Mouse (Mus musculus): ENCODE data around the gene Psme2.
A peak's percentile ranks its signal among the peaks of the same experiment; 100 is the strongest.

Gene Psme2

DNA sequence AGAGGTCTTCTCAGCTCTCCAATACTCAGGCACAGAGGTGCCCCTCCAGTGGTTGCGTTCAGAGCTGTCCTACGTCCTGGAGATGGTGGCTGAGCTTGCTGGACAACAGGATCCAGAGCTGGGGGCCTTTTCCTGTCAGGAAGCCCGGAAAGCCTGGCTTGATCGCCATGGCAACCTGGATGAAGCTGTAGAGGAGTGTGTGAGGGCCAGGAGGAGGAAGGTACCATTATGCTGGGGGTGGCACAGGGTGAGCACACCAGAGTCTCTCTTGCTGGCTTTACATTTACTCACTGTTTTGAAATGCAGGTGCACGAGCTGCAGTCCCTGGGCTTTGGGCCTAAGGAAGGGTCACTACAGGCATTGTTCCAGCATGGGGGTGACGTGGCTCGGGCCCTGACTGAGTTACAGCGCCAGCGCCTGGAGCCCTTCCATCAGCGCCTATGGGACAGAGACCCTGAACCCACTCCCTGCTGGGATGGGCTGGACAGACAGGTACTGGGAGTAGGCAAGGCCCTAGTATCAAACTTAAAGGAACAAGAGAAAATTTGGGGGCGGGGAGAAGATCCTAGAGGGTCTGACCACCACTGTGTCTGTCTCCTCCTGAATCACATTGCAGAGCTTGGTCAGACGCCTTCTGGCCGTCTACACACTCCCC lies 5.2 kb upstream of the Psme2 start:
- DNase-seq (ENCODE audit: low read depth, low spot score) = no peak

DNA sequence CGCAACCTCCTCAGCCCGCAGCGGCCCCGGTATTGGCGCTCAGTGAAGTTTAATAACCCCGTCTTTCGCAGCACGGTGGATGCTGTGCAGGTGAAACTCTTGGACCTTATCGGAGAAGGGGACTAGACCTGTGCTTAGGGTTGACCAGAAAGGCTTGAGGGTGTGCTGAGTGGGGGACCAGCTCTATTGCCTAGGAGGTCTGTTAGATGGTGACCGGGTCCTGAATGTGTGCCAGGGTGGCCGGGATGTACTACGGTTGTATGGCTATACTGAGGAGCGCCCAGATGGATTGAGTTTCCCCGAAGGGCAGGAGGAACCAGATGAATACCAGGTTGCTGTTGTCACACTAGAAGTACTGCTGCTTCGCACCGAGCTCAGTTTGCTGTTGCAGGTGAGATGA lies 1.3 kb upstream of the Psme2 start:
- no peak for DNase-seq (ENCODE audit: low read depth, low spot score)

DNA sequence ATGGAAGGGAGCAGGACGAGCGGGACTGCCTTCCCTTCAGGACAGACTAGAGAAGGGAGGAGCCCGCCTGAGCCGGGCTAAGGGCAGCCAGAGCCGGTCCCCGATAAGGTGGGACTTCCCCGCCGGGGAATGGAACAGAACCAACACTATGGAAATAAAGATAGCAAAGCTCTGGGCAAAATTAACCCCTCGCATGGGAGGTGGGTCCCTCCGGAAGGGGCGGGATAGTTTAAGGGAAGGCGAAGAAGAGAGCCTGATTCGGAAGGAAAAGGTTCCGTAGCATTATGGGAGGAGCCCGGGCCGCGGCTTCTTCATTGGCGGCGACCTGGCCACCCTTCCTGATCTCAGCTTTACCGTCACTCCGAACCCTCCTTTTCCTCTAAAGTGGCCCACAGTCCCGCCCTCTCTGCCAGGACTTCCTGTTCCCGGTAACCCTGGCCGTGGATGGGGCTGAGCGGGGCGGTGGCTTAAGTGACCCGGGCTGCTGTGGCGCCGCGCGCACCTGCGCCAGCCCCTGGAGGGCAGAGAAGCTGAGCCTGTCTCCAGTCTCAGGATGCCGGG lies 498 bp upstream of the Psme2 start, which contains the start of gene Rnf31:
Rnf31 (plus strand) TSS at position 378 of the 561 bp plus-strand sequence.
- DNase-seq (ENCODE audit: low read depth, low spot score) = peak; percentile 92

DNA sequence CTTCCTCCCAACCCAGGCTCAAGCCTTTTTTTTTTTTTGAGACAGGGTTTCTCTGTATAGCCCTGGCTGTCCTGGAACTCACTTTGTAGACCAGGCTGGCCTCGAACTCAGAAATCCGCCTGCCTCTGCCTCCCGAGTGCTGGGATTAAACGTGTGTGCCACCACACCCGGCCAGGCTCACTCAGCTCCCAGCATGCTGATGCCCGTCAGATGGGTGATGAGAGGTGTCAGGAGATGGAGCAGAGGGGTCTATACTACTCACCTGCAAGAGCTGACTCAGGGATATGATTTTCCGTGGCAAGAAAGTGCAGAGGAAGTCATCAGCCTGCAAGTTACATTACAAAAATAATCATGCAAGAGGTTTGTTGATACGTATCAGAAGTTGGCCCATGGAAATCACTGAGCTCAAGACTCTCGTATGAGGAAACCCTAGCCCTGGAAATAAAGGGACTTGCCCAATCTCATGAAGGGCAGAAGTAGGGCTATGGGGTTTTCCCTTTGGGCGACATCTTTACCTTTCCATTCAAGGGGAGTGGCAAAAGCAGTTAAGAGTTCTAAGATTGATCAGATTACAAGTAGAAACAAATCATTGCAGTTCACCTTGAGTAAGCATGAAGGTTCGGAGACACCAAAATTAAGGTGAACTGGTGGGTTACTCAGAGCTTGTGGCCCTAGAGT lies 1.0 kb downstream of the Psme2 start:
- no peak for DNase-seq (ENCODE audit: low read depth, low spot score)

DNA sequence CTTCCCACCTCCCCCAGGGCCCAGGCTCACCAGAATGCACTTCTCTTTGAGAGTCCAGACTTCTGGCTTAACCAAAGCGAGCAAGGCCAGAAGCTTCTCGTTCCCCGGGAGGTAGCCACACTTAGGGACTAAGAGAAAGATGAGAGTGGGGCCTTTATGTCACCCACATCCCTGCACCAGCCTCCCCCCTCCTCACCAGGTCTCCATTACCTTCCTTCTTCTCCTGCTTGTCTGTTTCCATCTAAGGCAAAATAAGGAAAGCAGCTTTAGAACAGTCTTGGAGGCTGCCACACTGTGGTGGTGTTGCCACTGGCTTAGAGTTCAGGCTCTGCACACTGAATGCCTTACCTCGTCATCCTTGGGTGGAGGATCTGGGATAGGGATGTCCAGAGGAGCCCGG lies 1.6 kb downstream of the Psme2 start:
- no peak for DNase-seq (ENCODE audit: low read depth, low spot score)

DNA sequence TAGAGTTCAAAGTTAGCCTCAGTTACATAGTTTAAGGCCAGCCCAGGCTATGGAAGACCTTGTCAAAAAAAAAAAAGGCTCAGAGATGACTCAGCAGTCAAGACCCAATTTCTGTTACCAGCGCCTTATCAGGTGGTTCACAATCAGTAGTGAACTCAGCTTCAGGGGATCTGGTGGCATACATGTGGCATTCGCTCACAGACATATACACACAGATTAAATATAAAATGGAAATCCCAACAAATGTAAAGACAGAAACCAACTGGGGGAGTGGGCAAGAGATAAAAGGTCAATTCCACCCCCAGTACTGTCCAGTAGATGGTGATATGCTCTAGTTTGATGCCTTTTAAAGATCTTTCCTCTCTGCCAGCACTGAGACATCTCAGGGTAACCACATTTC lies 4.8 kb downstream of the Psme2 start:
- peak; percentile 66 for DNase-seq (ENCODE audit: low read depth, low spot score)

DNA sequence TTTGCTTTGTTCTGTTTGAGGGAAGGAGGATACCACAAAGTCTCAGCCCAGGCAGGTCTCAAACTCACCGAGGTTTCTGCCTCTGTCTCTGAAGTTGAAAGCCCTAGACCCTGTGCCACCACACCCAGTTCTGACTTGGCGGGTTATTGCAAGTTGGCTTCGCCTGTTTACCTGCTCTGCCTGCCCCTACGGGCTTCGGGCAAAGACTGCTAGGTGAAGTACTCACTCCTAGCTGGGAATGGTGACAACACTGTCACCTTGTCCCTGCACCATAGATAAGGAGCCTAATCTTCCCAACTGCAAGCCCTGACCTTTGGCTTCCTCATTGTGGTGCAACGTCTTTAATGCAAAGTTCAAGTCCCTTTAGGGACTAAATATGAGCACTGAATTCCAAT lies 5.3 kb downstream of the Psme2 start:
- peak; percentile 56 for DNase-seq (ENCODE audit: low read depth, low spot score)

DNA sequence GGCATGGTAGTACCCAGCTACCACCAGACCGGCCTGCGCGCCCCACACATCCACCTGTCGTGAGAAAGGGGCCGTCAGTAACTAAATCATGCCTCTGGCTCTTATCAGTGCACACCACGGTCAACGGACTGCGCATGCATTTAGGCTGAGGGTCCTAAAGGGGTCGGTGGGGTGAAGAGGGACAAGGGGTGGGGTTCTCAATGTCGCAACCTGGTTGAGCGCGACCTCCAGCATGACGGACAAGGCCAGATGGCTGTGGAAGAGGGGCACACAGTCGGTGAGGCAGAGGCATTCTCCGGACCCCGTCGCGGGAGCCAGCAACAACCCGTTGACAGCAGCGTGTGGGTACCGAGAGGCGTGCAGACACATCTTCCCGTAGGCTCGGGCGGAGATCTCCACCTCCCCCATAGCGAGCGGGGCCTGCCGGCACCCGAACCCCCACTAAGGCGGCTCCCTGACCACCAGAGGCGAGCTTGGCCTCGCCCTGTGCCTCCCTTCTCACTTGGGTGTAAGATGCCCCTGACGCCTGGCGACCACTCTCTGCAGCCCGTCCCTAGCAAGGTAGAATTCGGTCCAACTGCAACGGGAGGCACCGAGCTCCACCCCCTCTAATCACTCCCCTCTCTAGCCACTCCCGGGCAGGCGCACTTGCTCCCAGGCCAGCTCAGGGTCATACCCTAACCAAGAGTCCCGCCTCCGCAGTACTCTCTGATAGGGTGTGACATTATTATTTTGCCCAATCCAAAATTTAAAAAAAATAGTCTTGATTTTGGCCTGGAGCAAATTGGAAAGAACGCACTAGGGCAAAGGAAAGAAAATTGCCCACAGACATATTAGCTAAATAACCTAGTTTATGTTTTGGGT lies 6.0 kb downstream of the Psme2 start, which contains the start of gene Emc9:
Emc9 (minus strand) TSS at position 601 of the 864 bp plus-strand sequence.
- peak; percentile 72 for DNase-seq (ENCODE audit: low read depth, low spot score)

DNA sequence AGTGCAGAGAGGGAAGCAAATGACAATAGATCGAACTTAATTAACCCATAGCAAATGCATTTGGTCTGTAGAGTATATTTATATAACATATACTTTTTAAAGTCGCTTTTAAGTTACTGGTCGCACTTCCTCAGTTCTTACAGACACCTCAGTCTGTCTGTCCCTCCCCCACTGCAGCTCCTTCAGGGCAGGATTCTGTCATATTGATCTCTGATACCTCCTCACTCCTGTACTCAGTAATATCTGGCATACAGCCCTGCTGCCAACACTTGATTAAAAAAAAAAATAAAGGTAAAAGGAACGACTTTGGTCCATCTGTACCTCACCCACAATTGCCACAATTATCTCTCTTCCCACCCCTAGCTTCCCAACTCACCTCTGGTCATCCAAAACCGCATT lies 6.6 kb downstream of the Psme2 start:
- DNase-seq (ENCODE audit: low read depth, low spot score) = no peak

DNA sequence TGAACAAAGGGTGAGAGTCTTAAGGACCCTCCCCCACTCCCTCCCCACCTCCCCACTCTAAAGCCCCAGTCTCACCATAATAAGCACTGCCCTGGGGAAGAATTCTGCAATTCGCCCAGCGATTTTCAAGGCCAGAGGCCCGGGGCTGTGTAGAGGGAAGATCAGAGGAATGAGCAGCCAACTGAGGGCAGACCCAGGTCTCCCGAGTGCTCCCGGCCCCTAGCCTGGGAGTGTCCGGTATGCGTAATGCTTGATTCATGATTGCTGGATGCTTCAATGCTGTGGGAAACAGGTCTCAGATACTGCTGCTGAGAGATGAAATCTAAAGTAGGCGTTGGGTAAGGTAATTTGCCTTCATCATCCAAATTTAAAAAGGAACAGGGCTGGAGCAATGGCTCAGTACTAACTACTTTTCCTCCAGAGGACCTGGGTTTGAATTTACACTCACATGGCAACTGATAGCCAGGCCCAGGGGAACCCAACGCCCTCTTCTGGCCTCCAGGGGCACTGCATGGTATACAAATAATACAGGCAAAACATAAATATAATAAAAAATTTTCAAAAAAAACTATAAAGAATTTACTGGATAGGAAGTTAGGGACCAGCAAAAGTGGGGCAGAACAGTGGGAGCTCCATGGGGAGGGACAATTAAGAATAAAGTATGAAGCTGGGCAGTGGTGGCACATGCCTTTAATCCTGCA lies 8.8 kb downstream of the Psme2 start:
- no peak for DNase-seq (ENCODE audit: low read depth, low spot score)

DNA sequence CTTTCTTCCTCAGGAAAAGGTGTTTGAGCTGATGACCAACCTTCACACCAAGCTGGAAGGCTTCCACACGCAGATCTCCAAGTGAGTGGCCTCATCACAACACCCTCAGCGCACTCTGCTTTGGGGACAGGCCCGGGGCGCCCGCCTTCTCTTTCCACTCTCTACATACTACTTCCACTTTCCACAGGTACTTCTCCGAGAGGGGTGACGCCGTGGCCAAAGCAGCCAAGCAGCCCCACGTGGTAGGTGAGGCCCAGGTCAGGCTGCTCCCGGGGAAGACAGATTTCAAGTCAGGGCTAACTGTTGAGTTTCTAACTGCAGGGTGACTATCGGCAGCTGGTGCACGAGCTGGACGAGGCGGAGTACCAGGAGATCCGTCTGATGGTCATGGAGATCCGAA lies 10.2 kb downstream of the Psme2 start:
- DNase-seq (ENCODE audit: low read depth, low spot score) = no peak

DNA sequence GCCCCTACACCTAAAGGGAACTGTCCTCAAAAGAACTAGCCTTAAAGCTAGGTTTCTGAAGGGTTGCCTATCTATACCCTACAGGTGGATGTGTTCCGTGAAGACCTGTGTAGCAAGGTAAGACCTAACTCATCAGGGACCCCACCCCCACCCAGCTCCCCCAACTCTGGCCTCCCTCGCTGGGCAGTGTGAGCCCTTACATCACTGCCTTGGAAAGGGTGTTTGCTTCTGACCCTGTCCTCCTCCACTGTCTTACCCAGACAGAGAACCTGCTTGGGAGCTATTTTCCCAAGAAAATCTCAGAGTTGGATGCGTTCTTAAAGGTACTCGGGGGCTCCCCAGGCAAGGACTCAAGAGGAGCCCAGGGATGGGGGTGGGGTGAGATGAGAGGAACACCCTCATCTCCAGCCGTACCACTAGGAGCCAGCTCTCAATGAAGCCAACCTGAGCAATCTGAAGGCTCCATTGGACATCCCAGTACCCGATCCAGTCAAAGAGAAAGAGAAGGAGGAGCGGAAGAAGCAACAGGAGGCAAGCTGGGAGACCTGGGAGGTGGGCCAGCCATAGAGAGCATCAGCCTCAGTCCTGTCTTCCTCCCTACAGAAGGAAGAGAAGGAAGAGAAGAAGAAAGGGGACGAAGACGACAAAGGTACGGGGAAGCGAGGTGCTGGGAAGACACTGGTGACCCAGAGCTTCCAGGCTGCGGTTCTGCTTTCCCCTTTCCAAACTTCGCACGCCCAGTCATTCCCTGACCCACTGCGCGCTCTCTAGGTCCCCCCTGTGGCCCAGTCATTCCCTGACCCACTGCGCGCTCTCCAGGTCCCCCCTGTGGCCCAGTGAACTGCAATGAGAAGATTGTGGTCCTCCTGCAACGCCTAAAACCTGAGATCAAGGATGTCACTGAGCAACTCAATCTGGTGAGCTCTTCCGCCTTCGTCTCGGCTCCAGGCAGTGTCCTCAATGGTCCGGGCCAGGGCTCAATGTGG lies 11.1 kb downstream of the Psme2 start:
- DNase-seq (ENCODE audit: low read depth, low spot score) = no peak

DNA sequence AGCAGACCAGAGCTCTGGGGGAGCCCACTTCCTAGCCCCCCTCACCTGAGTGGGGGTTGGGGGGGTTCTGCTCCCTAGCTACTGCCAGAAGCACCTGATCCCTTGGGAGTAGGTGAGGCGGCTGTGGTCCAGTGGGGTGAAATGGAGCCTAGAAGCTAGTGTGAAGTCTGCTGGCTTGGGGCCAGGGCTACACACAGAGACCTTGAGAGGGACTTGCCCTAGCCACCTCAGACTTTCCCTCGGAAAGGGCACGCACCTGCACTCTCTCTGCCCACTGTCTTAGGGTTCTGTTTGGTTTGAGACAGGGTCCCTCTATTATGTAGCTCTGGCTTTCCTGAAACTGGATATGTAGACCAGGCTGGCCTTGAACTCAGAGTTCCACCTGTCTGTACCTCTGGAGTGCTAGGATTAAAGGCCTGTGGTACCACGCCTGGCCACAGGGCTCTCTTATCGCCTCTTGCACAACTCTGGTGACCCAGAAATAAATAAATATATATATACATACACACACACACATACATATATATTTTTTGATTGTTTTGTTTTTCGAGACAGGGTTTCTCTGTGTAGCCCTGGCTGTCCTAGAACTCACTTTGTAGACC lies 12.1 kb downstream of the Psme2 start:
- no peak for DNase-seq (ENCODE audit: low read depth, low spot score)

DNA sequence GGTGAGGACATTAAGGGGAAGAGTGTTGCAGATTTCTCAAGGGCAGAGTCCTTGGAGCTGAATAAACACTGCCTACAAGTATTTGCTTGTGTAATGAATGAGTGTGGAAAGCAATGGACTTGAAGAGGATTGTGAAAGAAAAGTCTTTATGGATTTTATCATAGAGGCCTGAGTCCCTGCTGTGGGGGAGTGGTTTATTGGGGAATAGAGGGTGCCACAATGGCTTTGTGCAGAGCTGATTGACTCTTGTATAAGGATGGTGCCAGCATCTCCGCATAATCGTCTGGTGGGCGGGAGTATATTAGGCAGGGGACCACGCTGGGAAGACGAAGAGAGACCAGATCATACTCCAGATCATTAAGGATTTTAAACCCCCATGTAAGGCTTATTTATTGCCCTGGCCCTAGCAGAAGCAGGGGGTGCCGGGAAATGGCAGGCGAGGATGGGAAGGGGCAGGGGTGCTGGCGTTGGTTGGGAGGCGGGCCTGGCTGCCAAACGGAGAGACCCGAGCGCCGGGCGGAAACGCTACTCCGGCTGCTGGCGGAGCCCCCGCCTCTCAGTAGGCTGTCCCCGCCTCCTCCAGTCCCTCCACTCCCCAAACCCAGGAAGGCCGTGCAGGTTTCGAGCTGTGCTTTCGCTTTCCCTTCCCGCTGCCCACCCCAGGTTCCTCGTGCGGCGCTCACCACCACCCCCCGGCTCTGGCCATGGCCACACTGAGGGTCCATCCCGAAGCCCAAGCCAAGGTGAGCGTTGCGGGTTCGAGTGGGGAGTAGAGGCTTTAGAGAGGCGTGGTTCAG lies 12.8 kb downstream of the Psme2 start, which contains the start of gene Psme1:
Psme1 (plus strand) TSS at position 253 of the 797 bp plus-strand sequence.
- DNase-seq (ENCODE audit: low read depth, low spot score) = no peak

DNA sequence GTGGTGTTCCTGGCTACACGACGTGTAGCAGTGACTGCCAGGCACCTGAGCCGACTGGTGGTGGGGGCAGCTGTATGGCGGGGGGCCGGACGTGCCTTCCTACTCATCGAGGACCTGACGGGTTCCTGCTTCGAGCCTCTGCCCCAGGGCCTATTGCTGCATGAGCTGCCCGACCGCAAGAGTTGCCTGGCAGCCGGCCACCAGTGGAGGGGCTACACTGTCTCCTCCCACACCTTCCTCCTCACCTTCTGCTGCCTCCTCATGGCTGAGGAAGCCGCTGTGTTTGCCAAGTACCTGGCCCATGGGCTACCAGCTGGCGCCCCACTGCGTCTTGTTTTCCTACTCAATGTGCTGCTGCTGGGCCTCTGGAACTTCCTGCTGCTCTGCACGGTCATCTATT lies 14.5 kb downstream of the Psme2 start:
- no peak for DNase-seq (ENCODE audit: low read depth, low spot score)

DNA sequence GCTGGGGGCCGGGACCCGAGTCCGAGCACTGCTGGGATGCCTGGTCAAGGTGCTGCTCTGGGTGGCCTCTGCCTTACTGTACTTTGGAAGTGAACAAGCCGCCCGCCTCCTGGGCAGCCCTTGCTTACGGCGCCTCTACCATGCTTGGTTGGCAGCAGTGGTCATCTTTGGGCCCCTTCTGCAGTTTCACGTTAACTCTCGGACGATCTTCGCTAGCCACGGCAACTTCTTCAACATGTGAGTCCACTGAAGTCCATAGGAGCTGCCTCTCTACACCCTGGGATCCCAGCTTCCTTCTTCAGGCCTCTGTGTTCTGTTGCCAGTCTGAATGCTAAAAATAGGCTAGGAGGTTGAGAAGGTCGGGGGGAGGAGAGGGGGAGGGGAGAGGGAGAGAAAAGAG lies 15.2 kb downstream of the Psme2 start:
- DNase-seq (ENCODE audit: low read depth, low spot score) = no peak

DNA sequence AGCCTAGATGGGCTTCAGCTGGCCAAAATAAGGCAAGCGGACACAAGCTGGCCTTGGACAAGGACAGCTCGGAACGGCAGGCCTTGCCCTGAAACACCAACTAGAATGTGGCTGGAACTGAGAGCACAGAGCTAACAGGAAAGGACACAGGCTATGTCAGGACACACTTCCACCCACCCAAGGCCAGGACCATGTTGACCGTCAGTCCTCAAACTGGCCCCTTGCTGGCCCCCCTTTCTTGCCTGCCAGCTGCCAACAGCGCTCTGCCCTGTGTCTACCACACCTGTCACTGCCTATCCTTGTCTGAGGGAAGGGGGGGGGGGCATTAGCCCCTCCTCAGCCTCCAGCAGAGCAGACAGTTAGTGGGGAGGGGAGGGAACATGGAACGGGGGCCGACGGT lies 15.6 kb downstream of the Psme2 start, which contains the start of gene Fitm1:
Fitm1 (plus strand) TSS at position 316 of the 400 bp plus-strand sequence.
- no peak for DNase-seq (ENCODE audit: low read depth, low spot score)

DNA sequence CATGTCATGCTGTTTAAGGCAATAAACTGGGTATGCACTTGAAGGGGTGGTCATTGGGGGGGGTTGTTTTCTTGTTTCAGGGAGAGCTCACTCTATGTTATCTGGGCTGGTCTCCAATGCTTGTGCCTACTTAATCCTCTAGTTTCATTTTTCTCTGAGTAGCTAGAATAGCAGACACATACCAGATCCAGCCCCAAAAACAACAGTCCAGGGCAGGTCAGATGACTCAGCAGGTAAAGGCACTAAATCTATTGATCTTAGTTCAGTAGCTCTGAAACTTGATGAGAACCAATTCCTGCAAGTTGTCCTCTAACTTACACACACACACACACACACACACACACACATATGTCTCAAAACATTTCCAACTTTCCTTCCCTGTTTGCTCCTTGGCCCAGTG lies 19.2 kb downstream of the Psme2 start:
- no peak for DNase-seq (ENCODE audit: low read depth, low spot score)

DNA sequence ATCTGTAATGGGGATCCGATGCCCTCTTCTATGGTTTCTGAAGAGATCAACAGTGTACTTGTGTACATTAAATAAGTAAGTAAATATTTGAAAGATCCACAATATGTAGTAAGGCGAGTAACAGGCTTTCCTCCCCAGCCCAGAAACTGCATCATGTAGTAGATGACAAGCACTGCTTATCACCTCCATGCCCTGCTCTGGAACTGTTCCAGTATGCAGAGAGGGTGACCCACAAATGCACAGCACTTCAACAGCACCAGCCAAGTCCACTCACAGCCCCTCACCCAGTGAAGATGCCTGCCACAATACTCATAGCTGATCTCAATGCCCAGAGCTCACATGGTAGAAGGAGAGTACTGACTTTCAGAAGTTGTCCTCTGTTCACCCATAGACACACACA lies 20.3 kb downstream of the Psme2 start:
- DNase-seq (ENCODE audit: low read depth, low spot score) = no peak
